Comparison of ENCODE assay signal across 9 mouse cellular contexts in genomic region chr15:99083867-99084557, GRCm38 (mm10). TPM values are rescaled to one million over a fixed set of nuclear protein-coding genes. Genes with fewer than 3 reads are reported as not detected.
DNase-seq lines count a peak whose midpoint lies in the region; ATAC-seq and TF ChIP-seq lines count a peak whose summit lies in the region.
"Had no signal": no experiment of that assay in that cellular context is flagged by ENCODE, and none has a peak within 500 bp of the region (broad histone marks: within the 10 kb centered on the region; RNA-seq: fewer than 3 reads in every experiment).

No protein-coding gene starts in this region.

- no peak for ATAC-seq in midbrain, embryonic 13.5 days
- ATAC-seq in midbrain, embryonic 16.5 days, result no peak
- ATAC-seq in kidney, embryonic 15.5 days (replicated peaks; ENCODE audit: low FRiP score), result 0 out of 2 replicates have a peak, but pooled peaks have one; percentile 20
- ATAC-seq in megakaryocyte, adult 5-6 weeks (ENCODE audit: poor library complexity, severe bottlenecking), result no peak

- H3K9ac ChIP-seq in midbrain, embryonic 13.5 days (replicated peaks), result no peak overlapping the region; the same call in 1 of the 2 replicates
- H3K9ac ChIP-seq in midbrain, embryonic 16.5 days (ENCODE audit: low read depth, low read length), result no peak overlapping the region
- no peak overlapping the region for H3K9ac ChIP-seq in kidney, embryonic 15.5 days
- H3K9ac ChIP-seq: forebrain, embryonic 12.5 days had no signal

- 15% methylated on average over 11 of the region's 11 CpGs for WGBS in midbrain, embryonic 13.5 days
- WGBS in midbrain, embryonic 16.5 days, result 9% methylated on average over 11 of the region's 11 CpGs
- 12% methylated on average over 11 of the region's 11 CpGs for WGBS in kidney, embryonic 15.5 days
- WGBS in small intestine, adult 2 months, result 17% methylated on average over 11 of the region's 11 CpGs

- no peak for TF ChIP-seq POLR2A in small intestine, adult 2 months (IDR thresholded peaks at IDR 0.05; ENCODE audit: low read depth, low read length)

- H3K9me3 ChIP-seq in midbrain, embryonic 13.5 days, result no peaks in the 10 kb centered on the region
- H3K9me3 ChIP-seq in midbrain, embryonic 16.5 days (replicated peaks; ENCODE audit: control insufficient read depth, low read length, poor library complexity, severe bottlenecking), result no peaks in the 10 kb centered on the region
- no peaks in the 10 kb centered on the region for H3K9me3 ChIP-seq in kidney, embryonic 15.5 days (replicated peaks)
- H3K9me3 ChIP-seq: forebrain, embryonic 12.5 days had no signal

- H3K4me3 ChIP-seq in midbrain, embryonic 13.5 days (replicated peaks), result 0 out of 2 replicates have a peak overlapping the region, but pooled peaks have one; percentile 8
- H3K4me3 ChIP-seq in midbrain, embryonic 16.5 days (ENCODE audit: low read depth, low read length), result no peak overlapping the region
- H3K4me3 ChIP-seq in kidney, embryonic 15.5 days (replicated peaks), result peak overlapping the region; percentile 23; the same call in 1 of the 2 replicates
- 0 out of 2 replicates have a peak overlapping the region, but pooled peaks have one; percentile 13 for H3K4me3 ChIP-seq in small intestine, adult 2 months (ENCODE audit: low read depth, low read length)
- H3K4me3 ChIP-seq: forebrain, embryonic 12.5 days had no signal

- peaks cover 58% of the 10 kb centered on the region for H3K27me3 ChIP-seq in midbrain, embryonic 13.5 days
- peaks cover 33% of the 10 kb centered on the region for H3K27me3 ChIP-seq in midbrain, embryonic 16.5 days (ENCODE audit: control insufficient read depth, insufficient read depth, low read depth, low read length)
- peaks cover 49% of the 10 kb centered on the region for H3K27me3 ChIP-seq in kidney, embryonic 15.5 days
- H3K27me3 ChIP-seq in small intestine, adult 2 months (ENCODE audit: control insufficient read depth, insufficient read depth, low read length), result peaks cover 16% of the 10 kb centered on the region

- no peak overlapping the region for H3K27ac ChIP-seq in midbrain, embryonic 13.5 days
- no peak overlapping the region for H3K27ac ChIP-seq in midbrain, embryonic 16.5 days (ENCODE audit: low read length)
- peak overlapping the region; percentile 20; the same call in 1 of the 2 replicates for H3K27ac ChIP-seq in kidney, embryonic 15.5 days
- H3K27ac ChIP-seq in small intestine, adult 2 months (ENCODE audit: insufficient read depth, low read depth, low read length), result peak overlapping the region; percentile 27; the same call in 1 of the 2 replicates
- H3K27ac ChIP-seq: forebrain, embryonic 12.5 days had no signal

- TF ChIP-seq CTCF in small intestine, adult 2 months (IDR thresholded peaks at IDR 0.05; ENCODE audit: extremely low read depth, insufficient read length, insufficient replicate concordance, low read depth, low read length), result no peak

- H3K4me1 ChIP-seq in midbrain, embryonic 13.5 days (replicated peaks), result peaks cover 20% of the 10 kb centered on the region
- no peaks in the 10 kb centered on the region for H3K4me1 ChIP-seq in midbrain, embryonic 16.5 days (ENCODE audit: control insufficient read depth, insufficient read depth, low read length)
- H3K4me1 ChIP-seq in kidney, embryonic 15.5 days, result peaks cover 32% of the 10 kb centered on the region
- peaks cover 17% of the 10 kb centered on the region for H3K4me1 ChIP-seq in small intestine, adult 2 months (ENCODE audit: control insufficient read depth, insufficient read depth, insufficient read length, low read length)

- peaks cover 18% of the 10 kb centered on the region for H3K36me3 ChIP-seq in midbrain, embryonic 13.5 days
- H3K36me3 ChIP-seq in midbrain, embryonic 16.5 days (ENCODE audit: control insufficient read depth, insufficient read depth, low read length), result no peaks in the 10 kb centered on the region
- peaks cover 34% of the 10 kb centered on the region for H3K36me3 ChIP-seq in kidney, embryonic 15.5 days
- peaks cover 1% of the 10 kb centered on the region; the same call in 1 of the 2 replicates for H3K36me3 ChIP-seq in small intestine, adult 2 months (ENCODE audit: control insufficient read depth, insufficient read depth, low read length)

- peak; percentile 64 for DNase-seq in heart, adult 11 months
- DNase-seq in heart, adult 18-20 months, result no peak
- no peak for DNase-seq in testis, postnatal 10 days (ENCODE audit: low spot score)

- H3K4me2 ChIP-seq in midbrain, embryonic 13.5 days (replicated peaks), result peak overlapping the region; percentile 25; the same call in 1 of the 2 replicates
- H3K4me2 ChIP-seq in midbrain, embryonic 16.5 days (ENCODE audit: low read length), result no peak overlapping the region
- peak overlapping the region; percentile 51 for H3K4me2 ChIP-seq in kidney, embryonic 15.5 days
- H3K4me2 ChIP-seq: forebrain, embryonic 12.5 days had no signal

RNA-seq across cellular contexts. Expression of gene C1ql4, which starts 3.6 kb away (rescaled TPM):
- total RNA-seq in heart, adult 18-20 months (2021), result not detected
- polyA plus RNA-seq in midbrain, embryonic 13.5 days (2015; fragmentation: Nextera tagmentation; extraction: Ambion mirVana), result 10.1 and 13.7 TPM in 2 replicates
- 7.2 and 7.8 TPM in 2 replicates for polyA plus RNA-seq in midbrain, embryonic 16.5 days (2015; fragmentation: Nextera tagmentation; extraction: Ambion mirVana)
- 0.72 and 1.1 TPM in 2 replicates for polyA plus RNA-seq in kidney, embryonic 15.5 days (2015; fragmentation: Nextera tagmentation; extraction: Ambion mirVana)
- polyA plus RNA-seq in small intestine, adult 2 months (2012; rRNA removed), result not detected in 2 replicates
- not detected in 2 replicates for total RNA-seq in megakaryocyte, adult 5-6 weeks (2015)
- total RNA-seq in megakaryocyte, adult 5-6 weeks (2017), result not detected in 2 replicates

RNA-seq across cellular contexts. Expression of gene Dnajc22, which starts 9.0 kb away (rescaled TPM):
- total RNA-seq in heart, adult 18-20 months (2021), result 1 to 10 TPM in 1 of 2 experiments, under 1 TPM in 1; 0.37 to 1.2 TPM
- polyA plus RNA-seq in midbrain, embryonic 13.5 days (2015; fragmentation: Nextera tagmentation; extraction: Ambion mirVana), result 1.7 and 1.8 TPM in 2 replicates
- 0.75 and 1.3 TPM in 2 replicates for polyA plus RNA-seq in midbrain, embryonic 16.5 days (2015; fragmentation: Nextera tagmentation; extraction: Ambion mirVana)
- 8.6 and 8.8 TPM in 2 replicates for polyA plus RNA-seq in kidney, embryonic 15.5 days (2015; fragmentation: Nextera tagmentation; extraction: Ambion mirVana)
- 24.6 and 43.2 TPM in 2 replicates for polyA plus RNA-seq in small intestine, adult 2 months (2012; rRNA removed)
- total RNA-seq in megakaryocyte, adult 5-6 weeks (2015), result not detected in 2 replicates
- total RNA-seq in megakaryocyte, adult 5-6 weeks (2017), result 0.11 TPM in 1 of 2 replicates, not detected in the other

RNA-seq across cellular contexts. Expression of gene Troap, which starts 9.6 kb away (rescaled TPM):
- total RNA-seq in heart, adult 18-20 months (2021), result under 1 TPM in 1 of 2 experiments, not detected in 1; 0.28 TPM
- 13.3 and 14.6 TPM in 2 replicates for polyA plus RNA-seq in midbrain, embryonic 13.5 days (2015; fragmentation: Nextera tagmentation; extraction: Ambion mirVana)
- 3.2 and 4.9 TPM in 2 replicates for polyA plus RNA-seq in midbrain, embryonic 16.5 days (2015; fragmentation: Nextera tagmentation; extraction: Ambion mirVana)
- 33.8 and 39.4 TPM in 2 replicates for polyA plus RNA-seq in kidney, embryonic 15.5 days (2015; fragmentation: Nextera tagmentation; extraction: Ambion mirVana)
- 5.3 and 9.0 TPM in 2 replicates for polyA plus RNA-seq in small intestine, adult 2 months (2012; rRNA removed)
- 27.1 and 37.2 TPM in 2 replicates for total RNA-seq in megakaryocyte, adult 5-6 weeks (2015)
- 27.9 and 28.3 TPM in 2 replicates for total RNA-seq in megakaryocyte, adult 5-6 weeks (2017)

RNA-seq across cellular contexts. Expression of gene Prph, which starts 29.0 kb away (rescaled TPM):
- total RNA-seq in heart, adult 18-20 months (2021), result under 1 TPM in 1 of 2 experiments, not detected in 1; 0.15 TPM
- polyA plus RNA-seq in midbrain, embryonic 13.5 days (2015; fragmentation: Nextera tagmentation; extraction: Ambion mirVana), result 7.5 and 8.2 TPM in 2 replicates
- 5.1 and 7.1 TPM in 2 replicates for polyA plus RNA-seq in midbrain, embryonic 16.5 days (2015; fragmentation: Nextera tagmentation; extraction: Ambion mirVana)
- 5.9 and 12.6 TPM in 2 replicates for polyA plus RNA-seq in kidney, embryonic 15.5 days (2015; fragmentation: Nextera tagmentation; extraction: Ambion mirVana)
- polyA plus RNA-seq in small intestine, adult 2 months (2012; rRNA removed), result 4.6 and 4.8 TPM in 2 replicates
- total RNA-seq in megakaryocyte, adult 5-6 weeks (2015), result not detected in 2 replicates
- total RNA-seq in megakaryocyte, adult 5-6 weeks (2017), result not detected in 2 replicates

RNA-seq across cellular contexts. Expression of gene Spats2, which starts 41.7 kb away (rescaled TPM):
- total RNA-seq in heart, adult 18-20 months (2021), result 1 to 10 TPM; 7.1 to 7.7 TPM
- polyA plus RNA-seq in midbrain, embryonic 13.5 days (2015; fragmentation: Nextera tagmentation; extraction: Ambion mirVana), result 40.6 and 45.7 TPM in 2 replicates
- 28.0 and 32.2 TPM in 2 replicates for polyA plus RNA-seq in midbrain, embryonic 16.5 days (2015; fragmentation: Nextera tagmentation; extraction: Ambion mirVana)
- polyA plus RNA-seq in kidney, embryonic 15.5 days (2015; fragmentation: Nextera tagmentation; extraction: Ambion mirVana), result 47.1 and 50.5 TPM in 2 replicates
- 1.6 and 3.9 TPM in 2 replicates for polyA plus RNA-seq in small intestine, adult 2 months (2012; rRNA removed)
- total RNA-seq in megakaryocyte, adult 5-6 weeks (2015), result not detected in 2 replicates
- not detected in 2 replicates for total RNA-seq in megakaryocyte, adult 5-6 weeks (2017)

Comparison
In these comparisons a context has a peak if more than half of its experiments do, and no peak if none do; other contexts are left out.
1. H3K27ac ChIP-seq: peak in kidney, embryonic 15.5 days (single experiment) and small intestine, adult 2 months (single experiment); none in midbrain, embryonic 13.5 days (single experiment) and midbrain, embryonic 16.5 days (single experiment).